Mouse (Mus musculus) left cerebral cortex, adult 11 months (tissue): ENCODE data around the gene Foxl1.
"Not testable (repeated sequence)": the region's sequence is repeated elsewhere in the genome, so short reads cannot be mapped to it uniquely, and the experiment has no call there.

Experiments
- DNase-seq: peaks from one replicate; pipeline ENCODE4 v3.0.0; 2022; ENCODE audit warnings: low spot score

Foxl1 gene

GRCm38 (mm10) chr8:121125311-121125876, 2.3 kb upstream of the Foxl1 start:
- DNase-seq = no peak

GRCm38 (mm10) chr8:121126191-121126590, 1.5 kb upstream of the Foxl1 start:
- DNase-seq = no peak

- no peak for DNase-seq
These were observed 1.0 kb upstream of the Foxl1 start for GRCm38 (mm10) chr8:121126694-121127093.

- DNase-seq = no peak
These were observed 444 bp upstream of the Foxl1 start for GRCm38 (mm10) chr8:121127291-121127701.

- no peak for DNase-seq
These were observed 958 bp downstream of the Foxl1 start for GRCm38 (mm10) chr8:121128531-121129264.

GRCm38 (mm10) chr8:121129265-121129940, 1.7 kb downstream of the Foxl1 start:
- no peak for DNase-seq

GRCm38 (mm10) chr8:121130522-121130921, 2.8 kb downstream of the Foxl1 start:
- DNase-seq = no peak

GRCm38 (mm10) chr8:121132961-121133513, 5.3 kb downstream of the Foxl1 start:
- no peak for DNase-seq

GRCm38 (mm10) chr8:121134102-121134501, 6.4 kb downstream of the Foxl1 start:
- no peak for DNase-seq

- no peak for DNase-seq
These were observed 6.8 kb downstream of the Foxl1 start for GRCm38 (mm10) chr8:121134512-121134911.

GRCm38 (mm10) chr8:121136856-121137255, 9.1 kb downstream of the Foxl1 start:
- DNase-seq = no peak

GRCm38 (mm10) chr8:121145457-121146134, 17.9 kb downstream of the Foxl1 start:
- DNase-seq = not testable (repeated sequence)

- DNase-seq = no peak
These were observed 20.9 kb downstream of the Foxl1 start for GRCm38 (mm10) chr8:121148573-121149083.

- no peak for DNase-seq
These were observed 24.7 kb downstream of the Foxl1 start for GRCm38 (mm10) chr8:121152394-121152793.

- DNase-seq = no peak
These were observed 29.3 kb downstream of the Foxl1 start for GRCm38 (mm10) chr8:121156990-121157491.

- no peak for DNase-seq
These were observed 31.1 kb downstream of the Foxl1 start for GRCm38 (mm10) chr8:121158812-121159211.

- no peak for DNase-seq
These were observed 33.7 kb downstream of the Foxl1 start for GRCm38 (mm10) chr8:121161437-121161836.

GRCm38 (mm10) chr8:121162413-121162812, 34.7 kb downstream of the Foxl1 start:
- DNase-seq = no peak

GRCm38 (mm10) chr8:121162906-121163695, 35.4 kb downstream of the Foxl1 start:
- no peak for DNase-seq

- no peak for DNase-seq
These were observed 36.3 kb downstream of the Foxl1 start for GRCm38 (mm10) chr8:121164017-121164469.

GRCm38 (mm10) chr8:121168033-121168432, 40.3 kb downstream of the Foxl1 start:
- no peak for DNase-seq
